Mouse (Mus musculus) bone marrow, adult 2 months (tissue): ENCODE results near the gene Mogat2. TPM values are rescaled to one million over a fixed set of nuclear protein-coding genes. Genes with fewer than 3 reads are reported as not detected.

ENCODE experiments used
- H3K27ac ChIP-seq: fragments of 200-500 bp; 2 replicates; pipeline ENCODE4 v1.5.1; 2012; ENCODE audit warnings: low read depth, mild to moderate bottlenecking, control low read depth, inconsistent platforms, low read length; ENCODE audit not compliant: control insufficient read depth, poor library complexity, insufficient read depth
- H3K4me1 ChIP-seq: fragments of 200-500 bp; 2 replicates; pipeline ENCODE4 v1.6.1; 2011; ENCODE audit warnings: low read length; ENCODE audit not compliant: control insufficient read depth, insufficient read depth
- H3K4me3 ChIP-seq: fragments of 200-500 bp; replicated peaks from 2 replicates; pipeline ENCODE3; 2011; ENCODE audit warnings: mild to moderate bottlenecking, low read depth, low read length, control low read depth; ENCODE audit not compliant: control insufficient read depth
- CTCF ChIP-seq: fragments of 200-500 bp; IDR thresholded peaks from 2 replicates; pipeline ENCODE4 v1.5.1; 2011; ENCODE audit warnings: low read length, control low read depth; ENCODE audit not compliant: control insufficient read depth, insufficient read depth
- POLR2A ChIP-seq: fragments of 200-500 bp; IDR thresholded peaks from 2 replicates; pipeline ENCODE4 v1.6.1; 2011; ENCODE audit warnings: low read depth, mild to moderate bottlenecking, control low read depth, low read length, borderline replicate concordance; ENCODE audit not compliant: control insufficient read depth
- WGBS: fragments of 180-500 bp; shearing (Covaris S2); methylation state at CpG from one replicate; pipeline ENCODE4 v1.1.7; 2018; 5-methylcytosine and 5-hydroxymethylcytosine counted together
- polyA plus RNA-seq: library from polyadenylated mRNA; stranded (reverse); fragments of >200 nt; gene quantifications from 2 replicates; pipeline ENCODE4 v1.2.4, GENCODE M21; 2011; ENCODE audit warnings: low replicate concordance; ENCODE audit not compliant: missing spikeins, insufficient read depth, insufficient read length

The Mogat2 gene
- polyA plus RNA-seq: 1.1 and 5.9 TPM in 2 replicates

GRCm38 (mm10) chr7:99238417-99238816, at the start of gene Mogat2:
Gene Mogat2 (minus strand): TSS chr7:99238619.
- H3K27ac ChIP-seq: no peak within 1 kb of the TSS
- peaks cover 1% of the 10 kb centered on the region; the same call in 1 of the 2 replicates for H3K4me1 ChIP-seq
- WGBS: 5% methylated on average over 13 of the region's 13 CpGs
- H3K4me3 ChIP-seq: peak within 1 kb of the TSS; percentile 42
- TF ChIP-seq POLR2A (no peak), CTCF (no peak)

GRCm38 (mm10) chr7:99287287-99287686, 48.9 kb upstream of the Mogat2 start:
- TF ChIP-seq CTCF (no peak), POLR2A (no peak)
- Histone ChIP-seq H3K27ac (no peak overlapping the region), H3K4me3 (no peak overlapping the region), H3K4me1 (no peaks in the 10 kb centered on the region)
- WGBS: 89% methylated on average over 3 of the region's 3 CpGs

GRCm38 (mm10) chr7:99279586-99279985, 41.2 kb upstream of the Mogat2 start:
- 73% methylated on average over 8 of the region's 8 CpGs for WGBS
- H3K4me1 ChIP-seq: no peaks in the 10 kb centered on the region
- no peak overlapping the region for H3K27ac ChIP-seq
- TF ChIP-seq CTCF (no peak), POLR2A (no peak)
- no peak overlapping the region for H3K4me3 ChIP-seq

GRCm38 (mm10) chr7:99278309-99278708, 39.9 kb upstream of the Mogat2 start:
- WGBS: 59% methylated on average over 8 of the region's 8 CpGs
- H3K4me1 ChIP-seq: no peaks in the 10 kb centered on the region
- H3K27ac ChIP-seq: no peak overlapping the region
- TF ChIP-seq POLR2A (no peak), CTCF (no peak)
- H3K4me3 ChIP-seq: no peak overlapping the region

- no peaks in the 10 kb centered on the region for H3K4me1 ChIP-seq
- TF ChIP-seq CTCF: no peak
- TF ChIP-seq POLR2A: no peak
- H3K4me3 ChIP-seq: no peak overlapping the region
- H3K27ac ChIP-seq: no peak overlapping the region
- WGBS: 77% methylated on average over 1 of the region's 1 CpGs
Observed at GRCm38 (mm10) chr7:99276679-99277078, 38.3 kb upstream of the Mogat2 start.

- WGBS: 74% methylated on average over 6 of the region's 6 CpGs
- Histone ChIP-seq H3K4me3 (no peak overlapping the region), H3K4me1 (no peaks in the 10 kb centered on the region; the same call in 1 of the 2 replicates), H3K27ac (no peak overlapping the region)
- no peak for TF ChIP-seq POLR2A
- TF ChIP-seq CTCF: no peak
Observed at GRCm38 (mm10) chr7:99275131-99275530, 36.7 kb upstream of the Mogat2 start.

GRCm38 (mm10) chr7:99271630-99272029, 33.2 kb upstream of the Mogat2 start:
- Histone ChIP-seq H3K4me3 (no peak overlapping the region), H3K4me1 (no peaks in the 10 kb centered on the region; the same call in 1 of the 2 replicates), H3K27ac (no peak overlapping the region)
- WGBS: 41% methylated on average over 9 of the region's 9 CpGs
- TF ChIP-seq POLR2A (no peak), CTCF (no peak)

- WGBS: 18% methylated on average over 42 of the region's 42 CpGs
- Histone ChIP-seq H3K4me1 (no peaks in the 10 kb centered on the region; the same call in 1 of the 2 replicates), H3K27ac (peak overlapping the region; percentile 21; the same call in 1 of the 2 replicates), H3K4me3 (no peak overlapping the region)
- no peak for TF ChIP-seq CTCF
- no peak for TF ChIP-seq POLR2A
Observed at GRCm38 (mm10) chr7:99268951-99269945, 30.8 kb upstream of the Mogat2 start.
